Mouse (Mus musculus) midbrain, embryonic 16.5 days (tissue): ENCODE data around the gene Cyp2w1. TPM values are rescaled to one million over a fixed set of nuclear protein-coding genes. Genes with fewer than 3 reads are reported as not detected.

ENCODE experiments used
- ATAC-seq: fragments of 200-750 bp; cut with Nextera tagmentation; 2 replicates; pipeline ENCODE4 v1.8.0; 2017; ENCODE audit warnings: moderate TSS enrichment
- H3K27ac ChIP-seq: fragments of 300-500 bp; sonication (generic); 2 replicates; pipeline ENCODE4 v1.5.1; 2014; ENCODE audit warnings: mild to moderate bottlenecking, low read length, mixed read lengths
- H3K27me3 ChIP-seq: fragments of 300-500 bp; sonication (generic); 2 replicates; pipeline ENCODE4 v1.6.1; 2014; ENCODE audit warnings: low read depth, low read length, mixed read lengths; ENCODE audit not compliant: control insufficient read depth, insufficient read depth
- H3K36me3 ChIP-seq: fragments of 300-500 bp; sonication (generic); 2 replicates; pipeline ENCODE4 v1.6.1; 2014; ENCODE audit warnings: mild to moderate bottlenecking, low read length, moderate library complexity, mixed read lengths; ENCODE audit not compliant: control insufficient read depth, insufficient read depth
- H3K4me1 ChIP-seq: fragments of 300-500 bp; sonication (generic); 2 replicates; pipeline ENCODE4 v1.6.1; 2014; ENCODE audit warnings: mild to moderate bottlenecking, low read length, mixed read lengths; ENCODE audit not compliant: control insufficient read depth, insufficient read depth
- H3K4me2 ChIP-seq: fragments of 300-500 bp; sonication (generic); 2 replicates; pipeline ENCODE4 v1.6.1; 2014; ENCODE audit warnings: mild to moderate bottlenecking, low read length, mixed read lengths
- H3K4me3 ChIP-seq: fragments of 300-500 bp; sonication (generic); 2 replicates; pipeline ENCODE4 v1.5.1; 2014; ENCODE audit warnings: low read depth, mild to moderate bottlenecking, low read length, moderate library complexity, mixed read lengths
- H3K9ac ChIP-seq: fragments of 300-500 bp; sonication (generic); 2 replicates; pipeline ENCODE4 v1.6.1; 2014; ENCODE audit warnings: low read depth, low read length, mixed read lengths
- H3K9me3 ChIP-seq: fragments of 300-500 bp; sonication (generic); replicated peaks from 2 replicates; pipeline ENCODE4 v1.6.1; 2014; ENCODE audit warnings: mild to moderate bottlenecking, low read length, mixed read lengths; ENCODE audit not compliant: control insufficient read depth, poor library complexity, severe bottlenecking
- WGBS: fragments of 180-500 bp; shearing (Covaris S2); extraction: QIAGEN DNeasy Blood & Tissue Kit; methylation state at CpG from one replicate; pipeline ENCODE4 v1.1.7; 2014; 5-methylcytosine and 5-hydroxymethylcytosine counted together
- polyA plus RNA-seq: library from polyadenylated mRNA; unstranded; fragments of >200 nt; fragmentation: Nextera tagmentation; extraction: Ambion mirVana; gene quantifications from 2 replicates; pipeline ENCODE4 v1.2.1, GENCODE M21; 2015

Gene Cyp2w1
- polyA plus RNA-seq, 1 experiment from 2014 or later: not detected

GRCm38 (mm10) chr5:139351628-139352027 is 789 bp upstream of the Cyp2w1 start:
- no peaks in the 10 kb centered on the region for H3K36me3 ChIP-seq
- H3K27me3 ChIP-seq: no peaks in the 10 kb centered on the region
- H3K4me2 ChIP-seq: no peak overlapping the region
- H3K9ac ChIP-seq: 0 out of 2 replicates have a peak overlapping the region, but pooled peaks have one; percentile 12
- 26% methylated on average over 8 of the region's 8 CpGs for WGBS
- no peaks in the 10 kb centered on the region for H3K4me1 ChIP-seq
- no peak overlapping the region for H3K27ac ChIP-seq
- no peak for ATAC-seq
- no peaks in the 10 kb centered on the region for H3K9me3 ChIP-seq
- no peak overlapping the region for H3K4me3 ChIP-seq

- WGBS: 59% methylated on average over 10 of the region's 10 CpGs
- Histone ChIP-seq H3K9ac (no peak overlapping the region), H3K4me3 (no peak overlapping the region), H3K27me3 (no peaks in the 10 kb centered on the region), H3K36me3 (no peaks in the 10 kb centered on the region), H3K27ac (no peak overlapping the region), H3K4me2 (no peak overlapping the region), H3K4me1 (no peaks in the 10 kb centered on the region), H3K9me3 (no peaks in the 10 kb centered on the region)
- ATAC-seq: no peak
These were observed 1.1 kb downstream of the Cyp2w1 start for GRCm38 (mm10) chr5:139353496-139353895.

GRCm38 (mm10) chr5:139353946-139354345 is 1.5 kb downstream of the Cyp2w1 start:
- Histone ChIP-seq H3K27ac (no peak overlapping the region), H3K4me1 (no peaks in the 10 kb centered on the region), H3K4me2 (no peak overlapping the region), H3K36me3 (no peaks in the 10 kb centered on the region), H3K4me3 (no peak overlapping the region), H3K9me3 (no peaks in the 10 kb centered on the region), H3K27me3 (no peaks in the 10 kb centered on the region), H3K9ac (no peak overlapping the region)
- ATAC-seq: no peak
- WGBS: 87% methylated on average over 11 of the region's 11 CpGs

GRCm38 (mm10) chr5:139355235-139355772 is 2.9 kb downstream of the Cyp2w1 start:
- no peaks in the 10 kb centered on the region for H3K36me3 ChIP-seq
- 35% methylated on average over 19 of the region's 19 CpGs for WGBS
- no peak for ATAC-seq

GRCm38 (mm10) chr5:139358653-139359052 is 6.2 kb downstream of the Cyp2w1 start:
- no peak overlapping the region for H3K4me3 ChIP-seq
- H3K27ac ChIP-seq: no peak overlapping the region
- H3K9me3 ChIP-seq: no peaks in the 10 kb centered on the region
- ATAC-seq: no peak
- H3K4me1 ChIP-seq: no peaks in the 10 kb centered on the region
- no peaks in the 10 kb centered on the region for H3K27me3 ChIP-seq
- H3K4me2 ChIP-seq: no peak overlapping the region
- 73% methylated on average over 2 of the region's 2 CpGs for WGBS
- no peaks in the 10 kb centered on the region for H3K36me3 ChIP-seq
- H3K9ac ChIP-seq: no peak overlapping the region

More at GRCm38 (mm10) chr5:139355235-139355772, 2.9 kb downstream of the Cyp2w1 start:
- no peak overlapping the region for H3K4me3 ChIP-seq
- H3K27me3 ChIP-seq: no peaks in the 10 kb centered on the region
- no peaks in the 10 kb centered on the region for H3K4me1 ChIP-seq
- H3K4me2 ChIP-seq: no peak overlapping the region
- H3K27ac ChIP-seq: no peak overlapping the region
- no peaks in the 10 kb centered on the region for H3K9me3 ChIP-seq
- no peak overlapping the region; the same call in 1 of the 2 replicates for H3K9ac ChIP-seq

GRCm38 (mm10) chr5:139359244-139359643 is 6.8 kb downstream of the Cyp2w1 start:
- ATAC-seq: no peak
- H3K4me2 ChIP-seq: no peak overlapping the region
- H3K4me3 ChIP-seq: no peak overlapping the region
- H3K27me3 ChIP-seq: no peaks in the 10 kb centered on the region
- no peaks in the 10 kb centered on the region for H3K36me3 ChIP-seq
- peaks cover under 1% of the 10 kb centered on the region; the same call in 1 of the 2 replicates for H3K4me1 ChIP-seq
- 89% methylated on average over 5 of the region's 5 CpGs for WGBS
- no peak overlapping the region for H3K9ac ChIP-seq
- no peaks in the 10 kb centered on the region for H3K9me3 ChIP-seq
- H3K27ac ChIP-seq: no peak overlapping the region

- peaks cover 9% of the 10 kb centered on the region for H3K4me1 ChIP-seq
- H3K27me3 ChIP-seq: no peaks in the 10 kb centered on the region
- H3K9ac ChIP-seq: no peak overlapping the region
- no peaks in the 10 kb centered on the region for H3K9me3 ChIP-seq
- no peak for ATAC-seq
- no peak overlapping the region for H3K27ac ChIP-seq
- H3K4me2 ChIP-seq: no peak overlapping the region
- WGBS: 65% methylated on average over 7 of the region's 7 CpGs
- H3K4me3 ChIP-seq: no peak overlapping the region
- no peaks in the 10 kb centered on the region for H3K36me3 ChIP-seq
These were observed 11.4 kb downstream of the Cyp2w1 start for GRCm38 (mm10) chr5:139363858-139364257.

GRCm38 (mm10) chr5:139364260-139364910 is 12.0 kb downstream of the Cyp2w1 start:
- peak; percentile 79 for ATAC-seq

GRCm38 (mm10) chr5:139364911-139365571 is 12.6 kb downstream of the Cyp2w1 start:
- Histone ChIP-seq H3K27me3 (no peaks in the 10 kb centered on the region), H3K27ac (peak overlapping the region; percentile 26; the same call in 1 of the 2 replicates), H3K9me3 (no peaks in the 10 kb centered on the region), H3K4me3 (no peak overlapping the region), H3K4me1 (peaks cover 9% of the 10 kb centered on the region), H3K36me3 (no peaks in the 10 kb centered on the region), H3K9ac (peak overlapping the region; percentile 34; the same call in 1 of the 2 replicates), H3K4me2 (no peak overlapping the region)
- ATAC-seq: no peak
- WGBS: 41% methylated on average over 5 of the region's 5 CpGs

More at GRCm38 (mm10) chr5:139364260-139364910, 12.0 kb downstream of the Cyp2w1 start:
- Histone ChIP-seq H3K27me3 (no peaks in the 10 kb centered on the region), H3K9ac (no peak overlapping the region), H3K4me2 (no peak overlapping the region), H3K4me1 (peaks cover 9% of the 10 kb centered on the region), H3K27ac (peak overlapping the region; percentile 46; the same call in 1 of the 2 replicates), H3K4me3 (no peak overlapping the region), H3K9me3 (no peaks in the 10 kb centered on the region), H3K36me3 (no peaks in the 10 kb centered on the region)
- WGBS: 43% methylated on average over 12 of the region's 12 CpGs
